Mouse (Mus musculus) cerebellum, adult 2 months (tissue): ENCODE data around the gene Ifne. TPM values are rescaled to one million over a fixed set of nuclear protein-coding genes. Genes with fewer than 3 reads are reported as not detected.
"Not testable (repeated sequence)": the region's sequence is repeated elsewhere in the genome, so short reads cannot be mapped to it uniquely, and the experiment has no call there.

ENCODE experiments used
- DNase-seq, 2 experiments: peaks; one replicate each; pipeline ENCODE4 v3.0.0; 2021
- H3K27ac ChIP-seq: fragments of 200-500 bp; 2 replicates; pipeline ENCODE4 v1.5.1; 2012; ENCODE audit warnings: low read length, control low read depth, inconsistent platforms; ENCODE audit not compliant: insufficient read depth
- H3K27me3 ChIP-seq: fragments of 200-500 bp; 2 replicates; pipeline ENCODE4 v1.6.1; 2012; ENCODE audit warnings: inconsistent platforms, mild to moderate bottlenecking, low read length, moderate library complexity; ENCODE audit not compliant: control insufficient read depth, insufficient read depth
- H3K4me1 ChIP-seq: fragments of 200-500 bp; 2 replicates; pipeline ENCODE4 v1.6.1; 2011; ENCODE audit warnings: low read length; ENCODE audit not compliant: control insufficient read depth, insufficient read depth
- H3K4me3 ChIP-seq: fragments of 200-500 bp; replicated peaks from 2 replicates; pipeline ENCODE3; 2011; ENCODE audit warnings: mild to moderate bottlenecking, low read depth, low read length, control low read depth; ENCODE audit not compliant: insufficient read depth
- CTCF ChIP-seq: fragments of 200-500 bp; IDR thresholded peaks from 2 replicates; pipeline ENCODE4 v1.5.1; 2011; ENCODE audit warnings: low read depth, mild to moderate bottlenecking, control low read depth, low read length, moderate library complexity, borderline replicate concordance; ENCODE audit not compliant: insufficient read depth
- POLR2A ChIP-seq: fragments of 200-500 bp; IDR thresholded peaks from 2 replicates; pipeline ENCODE4 v1.6.1; 2011; ENCODE audit warnings: low read length, control low read depth, borderline replicate concordance; ENCODE audit not compliant: insufficient read depth
- WGBS: fragments of 180-500 bp; shearing (Covaris S2); methylation state at CpG from one replicate; pipeline ENCODE4 v1.1.7; 2018; 5-methylcytosine and 5-hydroxymethylcytosine counted together
- polyA plus RNA-seq: library from polyadenylated mRNA; depleted of rRNA; stranded (reverse); fragments of >200 nt; gene quantifications from 2 replicates; pipeline ENCODE4 v1.2.3, GENCODE M21; 2012

Gene Ifne
- polyA plus RNA-seq, 1 experiment: not detected

DNA sequence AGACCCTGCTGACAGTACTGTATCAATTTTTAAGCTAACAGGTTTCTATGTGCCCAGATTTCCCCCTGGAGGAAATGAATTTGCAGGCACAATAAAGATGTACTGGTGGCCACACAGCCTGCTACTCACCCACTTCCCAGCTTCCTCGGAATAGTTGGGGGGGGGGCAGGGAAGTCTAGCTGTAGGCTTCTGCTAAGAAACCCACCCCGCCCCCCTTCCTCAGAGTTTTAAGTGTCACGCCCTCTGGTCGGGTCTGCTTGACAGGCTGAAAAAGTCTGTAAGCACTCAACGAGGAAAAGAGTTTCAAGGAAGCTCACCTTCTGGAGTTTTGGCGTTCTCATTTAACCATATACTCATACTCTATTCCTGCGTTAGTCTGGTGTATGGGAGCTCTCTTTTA, 16.7 kb downstream of the Ifne start:
- 13% methylated on average over 7 of the region's 7 CpGs for WGBS
- Histone ChIP-seq H3K4me1 (no peaks in the 10 kb centered on the region), H3K4me3 (no peak overlapping the region), H3K27ac (no peak overlapping the region), H3K27me3 (no peaks in the 10 kb centered on the region; the same call in 1 of the 2 replicates)
- TF ChIP-seq CTCF (no peak), POLR2A (no peak)
- DNase-seq: no peak

DNA sequence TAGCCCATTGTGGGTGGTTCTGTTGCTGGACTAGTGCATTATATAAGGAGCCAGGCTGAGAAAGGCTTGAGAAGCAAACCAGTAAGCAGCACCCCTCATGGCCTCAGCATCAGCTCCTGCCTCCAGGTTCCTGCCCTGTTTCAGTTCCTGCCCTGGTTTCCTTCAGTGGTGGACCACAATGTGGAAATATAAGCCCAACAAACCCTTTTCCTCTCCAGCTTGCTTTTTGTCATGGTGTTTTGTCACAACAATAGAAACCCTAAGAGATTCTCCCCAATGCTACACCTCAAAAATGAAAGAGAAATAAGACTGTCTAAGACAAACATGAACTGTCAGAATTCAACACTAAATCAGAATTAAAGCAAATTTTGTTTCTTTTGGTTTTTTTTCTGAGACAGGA, 20.8 kb downstream of the Ifne start:
- H3K4me3 ChIP-seq: no peak overlapping the region
- no peaks in the 10 kb centered on the region for H3K4me1 ChIP-seq
- H3K27me3 ChIP-seq: no peaks in the 10 kb centered on the region; the same call in 1 of the 2 replicates
- H3K27ac ChIP-seq: no peak overlapping the region
- TF ChIP-seq POLR2A: no peak
- TF ChIP-seq CTCF: no peak
- no peak for DNase-seq

DNA sequence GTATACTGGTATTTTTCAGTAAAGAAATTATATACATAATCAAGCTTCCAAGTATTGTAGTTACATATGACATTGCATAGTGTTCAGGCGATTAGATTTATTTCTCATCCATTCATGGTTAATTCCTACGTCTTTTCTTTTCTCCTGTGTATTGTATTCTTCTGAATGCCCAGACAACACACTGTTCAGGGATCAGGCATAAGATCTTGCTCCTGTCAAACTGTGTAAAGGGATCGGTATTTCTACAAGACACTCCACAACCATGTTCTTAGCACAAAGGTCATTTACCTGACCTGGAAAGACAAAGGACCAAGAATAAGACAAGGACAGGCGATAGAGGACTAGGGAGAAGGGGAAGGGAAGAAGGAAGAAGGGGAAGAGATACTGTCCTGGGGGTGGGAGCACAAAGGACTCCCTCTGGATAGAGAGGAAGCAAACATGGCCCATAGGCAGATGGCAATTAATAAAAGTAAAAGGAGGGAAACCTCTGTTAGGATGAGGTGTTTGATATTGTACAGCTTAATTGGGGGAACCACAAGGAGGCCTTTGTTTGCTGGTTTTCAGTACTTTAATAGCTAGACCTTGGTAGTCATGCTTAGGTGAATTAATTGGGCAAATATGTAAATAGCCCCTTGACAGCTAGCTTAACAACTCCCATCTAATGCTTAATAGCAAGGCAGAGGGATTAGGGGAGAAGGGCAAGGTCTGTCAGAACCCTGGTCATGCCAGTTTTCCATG, 28.8 kb downstream of the Ifne start:
- Histone ChIP-seq H3K27me3 (no peaks in the 10 kb centered on the region), H3K4me1 (no peaks in the 10 kb centered on the region), H3K27ac (no peak overlapping the region), H3K4me3 (no peak overlapping the region)
- no peak for DNase-seq
- TF ChIP-seq CTCF (no peak), POLR2A (no peak)
- WGBS: 40% methylated on average over 4 of the region's 4 CpGs

DNA sequence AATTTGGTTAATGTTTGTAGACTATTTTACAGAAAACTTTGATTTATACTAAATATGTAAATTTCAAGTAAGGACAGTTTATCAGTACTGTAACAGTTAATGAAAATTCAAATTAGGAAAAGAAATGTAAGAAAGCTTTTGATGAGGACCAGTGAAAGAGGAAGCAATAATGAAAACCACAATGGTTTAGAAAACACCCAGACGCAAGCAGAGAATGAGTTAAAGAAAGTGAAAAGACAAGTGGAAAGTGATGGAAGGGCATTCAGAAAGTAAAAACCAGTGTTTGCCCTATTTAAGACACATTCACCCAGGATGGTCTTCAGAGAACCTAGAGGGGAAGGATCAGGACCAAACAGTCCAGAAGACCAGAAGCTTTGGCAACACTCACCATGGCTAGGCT, 30.3 kb downstream of the Ifne start, which contains the start of gene Ifna1:
TSS of gene Ifna1 (plus strand) at position 390 of the 400 bp plus-strand sequence.
- H3K27me3 ChIP-seq: no peaks in the 10 kb centered on the region
- no peak for TF ChIP-seq CTCF
- no peak for TF ChIP-seq POLR2A
- no peaks in the 10 kb centered on the region for H3K4me1 ChIP-seq
- H3K4me3 ChIP-seq: no peak within 1 kb of the TSS
- no peak for DNase-seq
- WGBS: 91% methylated on average over 1 of the region's 1 CpGs
- H3K27ac ChIP-seq: no peak within 1 kb of the TSS

DNA sequence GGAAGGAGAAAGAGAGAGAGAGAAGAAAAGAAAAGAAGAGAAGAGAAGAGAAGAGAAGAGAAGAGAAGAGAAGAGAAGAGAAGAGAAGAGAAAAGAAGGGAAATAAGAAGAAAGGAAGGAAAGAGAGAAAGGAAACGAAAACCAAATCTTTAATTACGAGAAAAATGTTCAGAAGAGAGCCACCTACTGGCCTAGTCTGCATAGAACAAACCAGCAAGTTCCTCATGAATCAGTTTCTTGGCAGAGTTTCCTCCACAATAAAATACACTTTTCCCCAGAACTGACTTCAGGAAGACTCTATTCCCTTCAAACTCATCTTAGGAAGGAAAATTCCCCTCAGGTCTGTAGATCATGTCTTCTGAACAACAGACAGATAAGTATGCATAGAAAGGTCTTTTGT, 34.7 kb downstream of the Ifne start:
- TF ChIP-seq CTCF (no peak), POLR2A (no peak)
- Histone ChIP-seq H3K4me3 (no peak overlapping the region), H3K4me1 (no peaks in the 10 kb centered on the region), H3K27ac (no peak overlapping the region), H3K27me3 (no peaks in the 10 kb centered on the region)
- no peak for DNase-seq
- 47% methylated on average over 2 of the region's 2 CpGs for WGBS

DNA sequence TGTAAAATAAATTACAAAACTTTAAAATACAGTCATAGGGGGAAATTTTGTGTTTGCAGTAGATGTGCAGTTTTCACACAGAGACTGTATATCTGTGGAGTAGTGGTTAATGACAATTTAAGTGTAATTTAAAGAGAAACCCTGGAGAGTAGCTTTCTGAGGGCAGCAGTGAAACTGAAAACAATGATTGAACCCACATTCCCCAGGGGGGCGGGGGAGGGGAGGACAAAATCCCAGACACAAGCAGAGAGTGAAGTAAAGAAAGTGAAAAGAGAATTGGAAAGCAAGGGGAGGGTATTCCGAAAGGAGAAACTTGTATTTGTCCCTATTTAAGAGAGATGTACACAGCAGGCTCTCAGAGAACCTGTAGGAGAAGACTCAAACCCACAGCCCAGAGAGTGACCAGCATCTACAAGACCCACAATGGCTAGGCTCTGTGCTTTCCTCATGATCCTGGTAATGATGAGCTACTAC, 38.5 kb downstream of the Ifne start, which contains the start of gene Ifna4:
TSS of gene Ifna4 (plus strand) at position 424 of the 474 bp plus-strand sequence.
- Histone ChIP-seq H3K4me1 (no peaks in the 10 kb centered on the region), H3K27ac (no peak within 1 kb of the TSS), H3K27me3 (no peaks in the 10 kb centered on the region), H3K4me3 (no peak within 1 kb of the TSS)
- 37% methylated on average over 2 of the region's 2 CpGs for WGBS
- TF ChIP-seq POLR2A (no peak), CTCF (no peak)
- DNase-seq: no peak

DNA sequence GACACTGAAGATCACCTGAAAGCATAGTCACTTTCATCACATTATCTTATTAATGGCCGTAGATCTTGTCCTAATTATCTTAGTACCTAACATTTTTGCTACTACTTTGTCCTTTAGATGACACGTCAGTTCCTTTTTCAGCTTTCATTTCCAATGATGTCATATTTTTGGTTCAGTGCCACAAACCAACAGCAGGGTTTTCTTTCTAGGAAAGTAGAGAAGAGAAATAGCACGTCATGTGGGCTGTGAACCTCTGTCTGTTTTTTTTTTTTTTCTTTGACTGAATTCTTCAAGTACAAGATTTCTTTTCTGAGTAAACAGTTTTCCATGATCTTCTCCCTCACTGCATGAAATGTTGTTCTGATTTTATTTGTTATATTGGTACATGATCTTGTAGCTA, 39.9 kb downstream of the Ifne start:
- Histone ChIP-seq H3K27me3 (no peaks in the 10 kb centered on the region), H3K4me1 (no peaks in the 10 kb centered on the region), H3K27ac (no peak overlapping the region), H3K4me3 (no peak overlapping the region)
- 48% methylated on average over 3 of the region's 3 CpGs for WGBS
- TF ChIP-seq CTCF (no peak), POLR2A (no peak)
- no peak for DNase-seq

DNA sequence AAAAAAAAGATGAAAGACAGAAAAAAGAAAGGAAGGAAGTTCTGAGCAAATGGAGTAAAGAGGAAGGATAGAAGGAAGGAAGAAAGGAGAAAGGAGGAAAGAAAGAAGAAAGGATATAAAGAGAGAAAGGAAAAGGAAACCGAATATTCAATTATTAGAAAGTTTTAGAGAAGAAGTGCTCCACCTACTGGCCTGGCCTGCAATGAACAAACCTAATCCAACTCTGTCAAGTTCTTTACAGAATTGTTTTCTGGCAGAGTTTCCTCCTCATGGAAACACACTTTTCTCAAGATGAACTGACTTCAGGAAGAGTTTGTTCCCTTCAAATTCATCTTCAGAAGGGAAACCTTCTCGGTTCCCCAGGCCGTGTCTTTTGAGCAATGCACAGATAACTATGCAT, 41.2 kb downstream of the Ifne start:
- Histone ChIP-seq H3K27ac (no peak overlapping the region), H3K4me3 (no peak overlapping the region), H3K27me3 (no peaks in the 10 kb centered on the region), H3K4me1 (no peaks in the 10 kb centered on the region)
- WGBS: 27% methylated on average over 3 of the region's 3 CpGs
- DNase-seq: no peak
- no peak for TF ChIP-seq CTCF
- TF ChIP-seq POLR2A: no peak

DNA sequence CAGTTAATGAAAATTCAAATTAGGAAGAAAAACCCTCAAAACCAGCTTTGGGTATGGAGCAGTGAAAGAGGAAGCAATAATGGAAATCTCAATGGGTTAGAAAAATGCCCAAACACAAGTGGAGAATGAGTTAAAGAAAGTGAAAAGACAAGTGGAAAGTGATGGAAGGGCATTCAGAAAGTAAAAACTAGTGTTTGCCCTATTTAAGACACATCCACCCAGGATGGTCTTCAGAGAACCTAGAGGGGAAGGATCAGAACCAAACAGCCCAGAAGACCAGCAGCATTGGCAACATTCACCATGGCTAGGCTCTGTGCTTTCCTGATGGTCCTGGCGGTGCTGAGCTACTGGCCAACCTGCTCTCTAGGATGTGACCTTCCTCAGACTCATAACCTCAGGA, 44.8 kb downstream of the Ifne start, which contains the start of gene Ifna5:
TSS of gene Ifna5 (plus strand) at position 301 of the 400 bp plus-strand sequence.
- WGBS: 96% methylated on average over 1 of the region's 1 CpGs
- DNase-seq, H3K27me3 ChIP-seq: not testable (repeated sequence)

More for the DNA sequence above, 44.8 kb downstream of the Ifne start, which contains the start of gene Ifna5:
- not testable (repeated sequence) for H3K4me3 ChIP-seq, H3K27ac ChIP-seq, H3K4me1 ChIP-seq
